Mouse (Mus musculus) left cerebral cortex, postnatal 14 days (tissue): ENCODE results near the gene Slc2a4. TPM values are rescaled to one million over a fixed set of nuclear protein-coding genes. Genes with fewer than 3 reads are reported as not detected.
"Not testable (repeated sequence)": the region's sequence is repeated elsewhere in the genome, so short reads cannot be mapped to it uniquely, and the experiment has no call there.

Source experiments
- DNase-seq, 2 experiments: peaks; one replicate each; pipeline ENCODE4 v3.0.0; 2021 to 2022; ENCODE audit warnings: low spot score in 2 of 2, mixed read lengths in 1 of 2
- intact Hi-C: fragments of 180-260 bp; cut with DNase I; formaldehyde crosslinking; loops from one replicate; pipeline ENCODE4 v1.15.1; 2025
- total RNA-seq, 2 experiments: library from RNA; stranded (reverse); gene quantifications; 2 replicates each; pipeline ENCODE4 v1.2.3; 2021

The Slc2a4 gene
- total RNA-seq, 2 experiments from 2014 or later = 1.9 to 2.4 TPM

GRCm38 (mm10) chr11:69979827-69980195 is 31.8 kb upstream of the Slc2a4 start:
- intact Hi-C loops = no loop called here
- no peak for DNase-seq

- intact Hi-C loops = no loop called here
These were observed 28.3 kb upstream of the Slc2a4 start for GRCm38 (mm10) chr11:69976271-69976670.

GRCm38 (mm10) chr11:69974907-69975306 is 26.9 kb upstream of the Slc2a4 start:
- DNase-seq = no peak
- intact Hi-C loops = no loop called here

More at GRCm38 (mm10) chr11:69976271-69976670, 28.3 kb upstream of the Slc2a4 start:
- DNase-seq = no peak

DNA sequence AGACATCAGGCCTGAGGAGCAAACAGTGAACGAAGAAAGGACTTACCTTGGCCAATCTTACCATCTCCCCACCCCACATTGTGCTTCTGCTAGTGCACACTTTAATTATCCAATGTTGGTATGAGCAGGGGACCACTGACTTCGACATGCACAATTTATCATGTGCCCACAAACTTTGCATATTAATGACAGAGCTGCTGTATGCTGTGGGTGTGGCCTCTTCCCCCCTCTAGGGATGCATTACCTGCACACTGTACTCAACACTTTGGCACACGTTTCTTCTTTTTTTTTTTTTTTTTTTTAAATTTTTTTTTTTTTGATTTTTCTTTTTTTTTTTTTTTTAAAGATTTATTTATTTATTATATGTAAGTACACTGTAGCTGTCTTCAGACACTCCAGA is 22.8 kb upstream of the Slc2a4 start:
- intact Hi-C loops = no loop called here
- DNase-seq = no peak

DNA sequence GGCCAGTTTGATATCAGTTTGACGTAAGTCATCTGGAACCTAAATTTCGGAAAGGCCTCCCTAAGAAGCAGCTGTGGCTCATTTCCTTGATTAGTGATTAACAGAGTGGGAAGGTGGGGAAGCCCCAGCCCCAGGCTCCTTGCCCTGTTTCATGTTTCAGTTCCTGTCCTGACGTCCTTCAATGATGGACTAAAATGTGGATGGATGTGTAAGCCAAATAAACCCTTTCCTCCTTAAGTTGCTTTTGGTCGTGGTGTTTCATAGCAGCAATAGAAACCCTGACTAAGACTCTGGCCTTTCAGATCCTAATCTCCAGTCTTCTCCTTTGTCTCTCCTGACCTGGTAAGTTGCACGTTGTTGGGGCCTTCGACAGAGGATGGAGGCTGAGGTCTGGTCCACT is 22.2 kb upstream of the Slc2a4 start:
- intact Hi-C loops = no loop called here
- DNase-seq = no peak

- intact Hi-C loops = no loop called here
- no peak for DNase-seq
These were observed 20.8 kb upstream of the Slc2a4 start for GRCm38 (mm10) chr11:69968793-69969192.

DNA sequence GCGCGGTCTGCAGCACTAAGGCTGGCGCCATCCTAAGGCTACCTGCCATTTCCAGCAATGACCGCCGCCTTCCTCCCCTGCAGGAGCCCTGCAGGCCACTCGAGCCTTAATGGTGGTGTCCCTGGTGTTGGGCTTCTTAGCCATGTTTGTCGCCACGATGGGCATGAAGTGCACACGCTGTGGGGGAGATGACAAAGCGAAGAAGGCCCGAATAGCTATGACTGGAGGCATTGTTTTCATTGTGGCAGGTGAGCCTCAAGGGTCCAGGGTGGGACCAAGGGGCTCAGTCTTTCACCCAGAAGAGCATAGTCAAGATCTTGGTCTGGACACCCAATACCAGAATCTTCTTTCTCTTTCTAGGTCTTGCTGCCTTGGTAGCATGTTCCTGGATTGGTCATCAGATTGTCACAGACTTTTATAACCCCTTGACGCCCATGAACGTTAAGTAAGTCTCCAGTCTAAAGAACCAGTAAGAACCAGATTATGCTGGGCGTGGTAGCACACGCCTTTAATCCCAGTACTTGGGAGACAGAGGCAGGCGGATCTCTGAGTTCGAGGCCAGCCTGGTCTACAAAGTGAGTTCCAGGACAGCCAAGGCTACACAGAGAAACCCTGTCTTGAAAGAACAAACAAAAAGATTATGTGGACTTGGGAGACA is 19.0 kb upstream of the Slc2a4 start:
- intact Hi-C loops = no loop called here
- no peak for DNase-seq

- no peak for DNase-seq
- intact Hi-C loops = no loop called here
These were observed 18.2 kb upstream of the Slc2a4 start for GRCm38 (mm10) chr11:69966006-69966859.

DNA sequence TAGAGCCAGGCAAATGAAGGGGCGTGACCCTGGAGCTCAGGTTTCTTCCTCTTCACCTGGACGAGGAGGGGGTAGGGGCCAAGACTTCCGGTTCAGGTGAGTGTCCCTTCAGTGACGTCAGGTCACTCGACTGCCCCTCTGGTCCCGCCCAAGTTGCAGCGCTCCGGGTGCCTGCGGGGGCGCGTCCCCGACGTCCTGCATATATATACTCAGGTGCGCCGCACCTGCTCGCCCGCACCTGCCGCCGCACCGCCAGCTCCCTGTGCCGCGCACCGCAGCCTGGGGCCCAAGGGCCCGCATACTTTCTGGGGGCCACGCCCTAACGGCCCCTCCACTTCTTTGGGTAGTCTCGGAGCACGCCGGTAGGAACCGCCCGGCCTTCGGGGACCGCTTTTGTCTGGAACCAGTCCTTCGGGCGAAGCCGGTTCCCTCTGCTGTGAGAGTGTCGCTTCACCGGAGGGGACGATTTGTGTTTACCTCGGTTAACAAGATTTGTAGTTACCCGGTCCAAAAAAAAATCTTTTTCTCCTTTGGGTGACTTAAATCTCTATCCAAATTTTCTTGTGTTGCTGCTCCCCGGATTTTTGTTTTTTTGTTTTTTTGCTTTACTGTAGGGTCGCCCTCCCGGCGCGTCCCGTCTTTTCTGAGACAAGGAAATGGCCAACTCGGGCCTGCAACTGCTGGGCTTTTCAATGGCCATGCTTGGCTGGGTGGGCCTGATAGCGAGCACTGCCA is 17.4 kb upstream of the Slc2a4 start:
- intact Hi-C loops = no loop called here
- no peak for DNase-seq

- intact Hi-C loops = no loop called here
- DNase-seq = no peak
These were observed 16.8 kb upstream of the Slc2a4 start, which contains the start of gene Cldn7 for GRCm38 (mm10) chr11:69964650-69965270. Cldn7 (plus strand) TSS chr11:69964779.

GRCm38 (mm10) chr11:69961841-69962240 is 13.9 kb upstream of the Slc2a4 start:
- intact Hi-C loops = no loop called here
- DNase-seq = no peak

DNA sequence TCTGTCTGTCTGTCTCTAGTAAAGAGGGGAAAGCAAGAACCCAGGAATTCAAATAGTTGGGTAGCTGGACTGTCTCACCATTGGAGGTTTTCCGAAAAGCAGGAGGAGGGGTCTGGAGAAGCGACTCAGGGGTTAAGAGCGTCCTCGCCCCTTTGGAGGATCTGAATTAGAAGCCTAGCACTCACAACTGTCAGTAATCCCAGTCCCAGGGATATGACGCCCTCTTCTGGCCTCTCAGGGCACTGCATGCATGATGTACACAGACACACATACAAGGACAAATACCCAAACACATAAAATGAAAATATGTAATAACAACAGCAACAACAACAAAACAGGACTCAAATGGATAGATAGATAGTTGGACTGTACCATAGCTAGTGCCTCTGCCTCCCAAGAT is 12.6 kb upstream of the Slc2a4 start:
- DNase-seq = no peak
- intact Hi-C loops = no loop called here

DNA sequence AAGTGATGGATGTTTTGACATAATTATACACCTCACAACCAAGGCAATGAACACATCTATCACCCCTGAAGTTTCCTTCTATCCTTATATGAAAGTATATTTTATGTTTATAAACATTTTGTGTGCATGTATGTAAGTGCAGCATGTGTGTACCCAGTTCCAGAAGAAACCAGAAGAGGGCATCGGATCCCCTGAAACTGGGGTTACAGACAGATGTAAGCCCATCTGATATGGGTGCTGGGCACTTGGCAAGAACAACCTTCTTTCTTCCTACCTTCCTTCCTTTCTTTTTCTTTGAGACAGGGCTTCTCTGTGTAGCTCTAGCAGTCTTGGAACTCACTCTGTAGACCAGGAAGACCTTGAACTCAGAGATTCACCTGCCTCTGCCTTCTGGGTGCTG is 8.2 kb upstream of the Slc2a4 start:
- DNase-seq = no peak
- intact Hi-C loops = no loop called here

DNA sequence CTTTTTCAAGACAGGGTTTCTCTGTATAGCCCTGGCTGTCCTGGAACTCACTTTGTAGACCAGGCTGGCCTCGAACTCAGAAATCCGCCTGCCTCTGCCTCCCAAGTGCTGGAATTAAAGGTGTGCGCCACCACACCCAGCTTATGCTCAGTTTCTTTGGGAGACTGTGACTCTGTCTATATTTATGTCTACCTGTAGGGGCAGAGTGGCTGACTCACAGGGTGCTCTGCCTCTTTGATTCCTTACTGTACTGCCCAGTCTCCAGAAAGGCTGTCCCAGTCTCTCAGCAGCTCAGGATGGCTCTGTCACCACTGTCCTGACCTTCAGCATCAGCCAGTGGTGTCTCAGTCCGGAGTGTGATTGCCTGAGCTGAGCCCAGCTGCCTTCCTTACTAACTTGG is 7.6 kb upstream of the Slc2a4 start:
- DNase-seq, intact Hi-C loops: not testable (repeated sequence)

- intact Hi-C loops = no loop called here
- no peak for DNase-seq
These were observed 5.4 kb upstream of the Slc2a4 start for GRCm38 (mm10) chr11:69953267-69953915.

DNA sequence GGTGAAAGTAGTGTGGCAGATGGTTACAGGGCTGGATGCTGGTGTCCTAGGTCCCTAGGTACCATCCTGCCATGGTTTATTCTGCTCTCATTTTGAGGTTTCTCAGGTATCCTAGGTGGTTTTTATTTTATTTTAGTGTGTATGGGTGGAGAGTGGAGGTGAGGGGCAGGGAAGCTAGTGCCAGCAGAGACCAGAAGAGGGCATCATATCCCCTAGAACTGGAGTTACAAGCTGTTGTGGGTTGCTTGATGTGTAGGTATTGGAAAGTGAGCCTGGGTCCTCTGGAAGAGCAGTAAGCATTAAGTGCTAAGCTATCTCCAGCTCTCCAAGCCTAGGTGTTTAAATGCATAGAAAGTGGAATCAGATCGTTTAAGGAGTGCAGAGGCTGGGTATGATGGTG is 4.3 kb upstream of the Slc2a4 start:
- intact Hi-C loops = no loop called here
- no peak for DNase-seq

- intact Hi-C loops = no loop called here
- no peak for DNase-seq
These were observed 2.9 kb upstream of the Slc2a4 start for GRCm38 (mm10) chr11:69950807-69951459.

GRCm38 (mm10) chr11:69948763-69949150 is 769 bp upstream of the Slc2a4 start:
- intact Hi-C loops = loop anchor here (2.0 kb wide), 1 partner anchor 14 kb away; the partner anchor contains the start of gene Ybx2

More at GRCm38 (mm10) chr11:69948763-69949150, 769 bp upstream of the Slc2a4 start:
- peak; percentile 76 to 91 for DNase-seq
